Mouse (Mus musculus) brain, embryonic 14.5 days (tissue): Measurements from ENCODE around the gene Tacc2.

Experiments
- CTCF ChIP-seq: fragments of 200-500 bp; IDR thresholded peaks from 2 replicates; pipeline ENCODE4 v1.5.1; 2012; ENCODE audit warnings: inconsistent platforms, mild to moderate bottlenecking, moderate library complexity, borderline replicate concordance; ENCODE audit not compliant: insufficient read depth, insufficient read length; ENCODE audit errors: extremely low read depth
- POLR2A ChIP-seq: fragments of 200-500 bp; IDR thresholded peaks from 2 replicates; pipeline ENCODE4 v1.6.1; 2012; ENCODE audit warnings: mild to moderate bottlenecking, inconsistent platforms, borderline replicate concordance; ENCODE audit not compliant: poor library complexity, insufficient read depth, insufficient read length, severe bottlenecking; ENCODE audit errors: extremely low read depth

DNA sequence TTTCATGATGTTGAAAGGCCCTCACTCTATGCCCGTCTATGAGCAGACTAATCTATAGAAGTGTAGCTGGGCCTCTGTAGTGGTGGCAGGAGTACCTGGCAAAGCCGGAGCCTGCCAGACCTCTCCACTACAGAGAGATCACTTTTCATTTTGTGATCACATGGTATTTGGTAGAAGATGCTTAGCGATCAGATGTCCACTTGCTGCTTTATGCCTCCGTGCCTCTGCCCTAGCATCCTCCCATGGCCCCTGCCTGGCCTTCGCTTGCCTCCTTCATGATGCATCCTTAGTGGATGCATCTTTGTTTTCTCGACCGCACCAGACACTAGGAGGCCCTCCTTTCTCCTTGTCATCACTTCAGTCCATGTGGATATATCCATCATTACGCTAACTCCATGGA is 79.7 kb downstream of the Tacc2 start:
- no peak for TF ChIP-seq POLR2A
- TF ChIP-seq CTCF: no peak
